Mouse (Mus musculus): ENCODE data around the gene Atf7ip. TPM values are rescaled to one million over a fixed set of nuclear protein-coding genes. Genes with fewer than 3 reads are reported as not detected.

Gene Atf7ip
- polyA plus RNA-seq, 1 experiment from 2014 or later: 47.0 TPM

- Histone ChIP-seq H3K4me1 (ENCODE audit: control insufficient read depth in 2 of 2, insufficient read depth in 2 of 2, low read length in 2 of 2) (peaks cover 4 to 6% of the 10 kb centered on the region in 2 experiments), H3K27me3 (ENCODE audit: control insufficient read depth, insufficient read depth, low read length) (no peaks in the 10 kb centered on the region), H3K36me3 (ENCODE audit: control insufficient read depth, insufficient read depth, low read length) (peaks cover 21% of the 10 kb centered on the region), H3K4me3 (ENCODE audit: control insufficient read depth in 1 of 2, insufficient read depth in 1 of 2, low read depth in 1 of 2, low read length in 2 of 2) (no peak overlapping the region), H3K9me3 (ENCODE audit: control insufficient read depth, low read length) (no peaks in the 10 kb centered on the region), H3K9ac (ENCODE audit: low read length) (peak overlapping the region; percentile 31; the same call in 1 of the 2 replicates), H3K4me2 (ENCODE audit: low read length) (peak overlapping the region; percentile 41), H3K27ac (replicated peaks in 1 of 2; ENCODE audit: control insufficient read depth in 1 of 2, insufficient read depth in 1 of 2, low read depth in 2 of 2, low read length in 2 of 2) (peak overlapping the region; percentile 35 to 78; a peak in 3 of 4 replicates)
- ATAC-seq (ENCODE audit: insufficient number of reproducible peaks, insufficient read depth, low FRiP score, low read depth): peak; percentile 37; the same call in 1 of the 2 replicates
- WGBS: 34% methylated on average over 11 of the region's 11 CpGs
These were observed 48.0 kb downstream of the Atf7ip start for GRCm38 (mm10) chr6:136553767-136554569.

GRCm38 (mm10) chr6:136554774-136555522 is 49.0 kb downstream of the Atf7ip start:
- Histone ChIP-seq H3K9ac (ENCODE audit: low read length) (no peak overlapping the region), H3K9me3 (ENCODE audit: control insufficient read depth, low read length) (no peaks in the 10 kb centered on the region), H3K27me3 (ENCODE audit: control insufficient read depth, insufficient read depth, low read length) (no peaks in the 10 kb centered on the region), H3K4me1 (ENCODE audit: control insufficient read depth in 2 of 2, insufficient read depth in 2 of 2, low read length in 2 of 2) (peaks cover 2 to 6% of the 10 kb centered on the region in 2 experiments; a peak in 2 of 4 replicates), H3K4me3 (ENCODE audit: control insufficient read depth in 1 of 2, insufficient read depth in 1 of 2, low read depth in 1 of 2, low read length in 2 of 2) (no peak overlapping the region), H3K27ac (replicated peaks in 1 of 2; ENCODE audit: control insufficient read depth in 1 of 2, insufficient read depth in 1 of 2, low read depth in 2 of 2, low read length in 2 of 2) (peak overlapping the region; percentile 79 to 82), H3K36me3 (ENCODE audit: control insufficient read depth, insufficient read depth, low read length) (peaks cover 26% of the 10 kb centered on the region), H3K4me2 (ENCODE audit: low read length) (peak overlapping the region; percentile 25; the same call in 1 of the 2 replicates)
- 73% methylated on average over 7 of the region's 7 CpGs for WGBS
- ATAC-seq (ENCODE audit: insufficient number of reproducible peaks, insufficient read depth, low FRiP score, low read depth): 0 out of 2 replicates have a peak, but pooled peaks have one; percentile 43

- Histone ChIP-seq H3K4me3 (ENCODE audit: control insufficient read depth in 1 of 2, insufficient read depth in 1 of 2, low read depth in 1 of 2, low read length in 2 of 2) (no peak overlapping the region), H3K27ac (replicated peaks in 1 of 2; ENCODE audit: control insufficient read depth in 1 of 2, insufficient read depth in 1 of 2, low read depth in 2 of 2, low read length in 2 of 2) (peak overlapping the region; percentile 28 to 82; a peak in 3 of 4 replicates), H3K4me2 (ENCODE audit: low read length) (no peak overlapping the region), H3K9me3 (ENCODE audit: control insufficient read depth, low read length) (no peaks in the 10 kb centered on the region), H3K9ac (ENCODE audit: low read length) (no peak overlapping the region), H3K27me3 (ENCODE audit: control insufficient read depth, insufficient read depth, low read length) (no peaks in the 10 kb centered on the region), H3K4me1 (ENCODE audit: control insufficient read depth in 2 of 2, insufficient read depth in 2 of 2, low read length in 2 of 2) (peaks cover 2 to 5% of the 10 kb centered on the region in 2 experiments; a peak in 2 of 4 replicates), H3K36me3 (ENCODE audit: control insufficient read depth, insufficient read depth, low read length) (peaks cover 31% of the 10 kb centered on the region)
- 64% methylated on average over 5 of the region's 5 CpGs for WGBS
- no peak for ATAC-seq (ENCODE audit: insufficient number of reproducible peaks, insufficient read depth, low FRiP score, low read depth)
These were observed 49.6 kb downstream of the Atf7ip start for GRCm38 (mm10) chr6:136555523-136555915.

GRCm38 (mm10) chr6:136558288-136559005 is 52.5 kb downstream of the Atf7ip start:
- peaks cover 59% of the 10 kb centered on the region for H3K36me3 ChIP-seq (ENCODE audit: control insufficient read depth, insufficient read depth, low read length)

GRCm38 (mm10) chr6:136566002-136566401 is 60.0 kb downstream of the Atf7ip start:
- H3K9ac ChIP-seq (ENCODE audit: low read length): no peak overlapping the region
- H3K27me3 ChIP-seq (ENCODE audit: control insufficient read depth, insufficient read depth, low read length): no peaks in the 10 kb centered on the region
- no peak overlapping the region for H3K27ac ChIP-seq (replicated peaks in 1 of 2; ENCODE audit: control insufficient read depth in 1 of 2, insufficient read depth in 1 of 2, low read depth in 2 of 2, low read length in 2 of 2)
- peaks cover 84% of the 10 kb centered on the region for H3K36me3 ChIP-seq (ENCODE audit: control insufficient read depth, insufficient read depth, low read length)
- no peak for ATAC-seq (ENCODE audit: insufficient number of reproducible peaks, insufficient read depth, low FRiP score, low read depth)
- H3K4me3 ChIP-seq (ENCODE audit: control insufficient read depth in 1 of 2, insufficient read depth in 1 of 2, low read depth in 1 of 2, low read length in 2 of 2): no peak overlapping the region
- H3K9me3 ChIP-seq (ENCODE audit: control insufficient read depth, low read length): peaks cover 7% of the 10 kb centered on the region
- H3K4me2 ChIP-seq (ENCODE audit: low read length): no peak overlapping the region
- WGBS: 83% methylated on average over 5 of the region's 5 CpGs
- H3K4me1 ChIP-seq (ENCODE audit: control insufficient read depth in 2 of 2, insufficient read depth in 2 of 2, low read length in 2 of 2): no peaks in the 10 kb centered on the region

More at GRCm38 (mm10) chr6:136558288-136559005, 52.5 kb downstream of the Atf7ip start:
- 81% methylated on average over 8 of the region's 8 CpGs for WGBS
- Histone ChIP-seq H3K4me2 (ENCODE audit: low read length) (no peak overlapping the region), H3K4me1 (ENCODE audit: control insufficient read depth in 2 of 2, insufficient read depth in 2 of 2, low read length in 2 of 2) (peaks cover 2% of the 10 kb centered on the region in 2 experiments; a peak in 2 of 4 replicates), H3K9ac (ENCODE audit: low read length) (no peak overlapping the region), H3K9me3 (ENCODE audit: control insufficient read depth, low read length) (no peaks in the 10 kb centered on the region), H3K27me3 (ENCODE audit: control insufficient read depth, insufficient read depth, low read length) (no peaks in the 10 kb centered on the region), H3K27ac (replicated peaks in 1 of 2; ENCODE audit: control insufficient read depth in 1 of 2, insufficient read depth in 1 of 2, low read depth in 2 of 2, low read length in 2 of 2) (no peak overlapping the region), H3K4me3 (ENCODE audit: control insufficient read depth in 1 of 2, insufficient read depth in 1 of 2, low read depth in 1 of 2, low read length in 2 of 2) (no peak overlapping the region)
- ATAC-seq (ENCODE audit: insufficient number of reproducible peaks, insufficient read depth, low FRiP score, low read depth): no peak

- Histone ChIP-seq H3K27ac (replicated peaks in 1 of 2; ENCODE audit: control insufficient read depth in 1 of 2, insufficient read depth in 1 of 2, low read depth in 2 of 2, low read length in 2 of 2) (no peak overlapping the region), H3K9ac (ENCODE audit: low read length) (no peak overlapping the region), H3K36me3 (ENCODE audit: control insufficient read depth, insufficient read depth, low read length) (peaks cover 84% of the 10 kb centered on the region), H3K9me3 (ENCODE audit: control insufficient read depth, low read length) (no peaks in the 10 kb centered on the region), H3K4me3 (ENCODE audit: control insufficient read depth in 1 of 2, insufficient read depth in 1 of 2, low read depth in 1 of 2, low read length in 2 of 2) (no peak overlapping the region), H3K27me3 (ENCODE audit: control insufficient read depth, insufficient read depth, low read length) (no peaks in the 10 kb centered on the region), H3K4me1 (ENCODE audit: control insufficient read depth in 2 of 2, insufficient read depth in 2 of 2, low read length in 2 of 2) (no peaks in the 10 kb centered on the region), H3K4me2 (ENCODE audit: low read length) (no peak overlapping the region)
- WGBS: 86% methylated on average over 4 of the region's 4 CpGs
- ATAC-seq (ENCODE audit: insufficient number of reproducible peaks, insufficient read depth, low FRiP score, low read depth): no peak
These were observed 84.8 kb downstream of the Atf7ip start for GRCm38 (mm10) chr6:136590739-136591138.

- H3K36me3 ChIP-seq (ENCODE audit: control insufficient read depth, insufficient read depth, low read length): peaks cover 90% of the 10 kb centered on the region
- no peak overlapping the region for H3K27ac ChIP-seq (replicated peaks in 1 of 2; ENCODE audit: control insufficient read depth in 1 of 2, insufficient read depth in 1 of 2, low read depth in 2 of 2, low read length in 2 of 2)
- H3K27me3 ChIP-seq (ENCODE audit: control insufficient read depth, insufficient read depth, low read length): no peaks in the 10 kb centered on the region
- no peak overlapping the region for H3K4me3 ChIP-seq (ENCODE audit: control insufficient read depth in 1 of 2, insufficient read depth in 1 of 2, low read depth in 1 of 2, low read length in 2 of 2)
- WGBS: 89% methylated on average over 4 of the region's 4 CpGs
- no peak overlapping the region for H3K4me2 ChIP-seq (ENCODE audit: low read length)
- ATAC-seq (ENCODE audit: insufficient number of reproducible peaks, insufficient read depth, low FRiP score, low read depth): no peak
- no peaks in the 10 kb centered on the region for H3K4me1 ChIP-seq (ENCODE audit: control insufficient read depth in 2 of 2, insufficient read depth in 2 of 2, low read length in 2 of 2)
- H3K9me3 ChIP-seq (ENCODE audit: control insufficient read depth, low read length): no peaks in the 10 kb centered on the region
- no peak overlapping the region for H3K9ac ChIP-seq (ENCODE audit: low read length)
These were observed 88.6 kb downstream of the Atf7ip start for GRCm38 (mm10) chr6:136594541-136594940.

Measured in heart, embryonic 14.5 days (tissue).